Comparison of ENCODE assay signal across 8 mouse cellular contexts in the genomic region with DNA sequence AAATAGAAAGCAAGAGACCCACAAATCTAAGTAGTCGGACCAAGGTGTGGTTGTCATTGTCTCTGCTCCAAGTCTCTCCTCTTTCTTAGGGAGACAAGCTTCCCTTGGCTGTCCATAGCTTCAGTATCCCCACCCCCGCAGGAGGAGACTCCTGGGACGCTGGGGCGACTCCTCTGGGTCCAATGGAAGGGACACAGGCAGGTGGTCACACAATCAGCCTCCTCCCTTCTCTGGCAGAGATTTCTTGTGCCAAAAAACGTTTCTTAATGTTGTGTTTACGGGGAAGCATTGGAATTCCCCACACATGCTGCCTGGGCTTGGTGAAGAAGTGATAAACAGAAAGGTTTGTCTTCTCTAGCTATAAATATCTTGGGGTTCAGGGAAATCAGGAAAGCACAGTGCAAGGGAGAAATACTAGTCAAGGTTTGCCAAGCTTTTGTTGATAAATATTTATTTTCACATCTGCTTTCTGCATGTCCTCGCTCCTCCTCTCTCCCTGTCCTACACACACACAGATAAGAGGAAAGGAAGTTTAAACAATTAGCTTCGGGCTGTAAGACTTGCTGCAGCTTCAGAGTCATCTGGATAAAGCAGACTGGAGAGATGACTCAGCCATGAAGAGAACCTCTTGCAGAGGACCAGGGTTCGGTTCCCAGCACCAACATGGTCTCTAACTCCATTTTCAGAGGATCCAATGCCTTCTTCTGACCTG. TPM values are rescaled to one million over a fixed set of nuclear protein-coding genes. Genes with fewer than 3 reads are reported as not detected.
DNase-seq lines count a peak whose midpoint lies in the region; ATAC-seq and TF ChIP-seq lines count a peak whose summit lies in the region.

No protein-coding gene starts in this region.

- H3K4me3 ChIP-seq in heart, adult 2 months = peak overlapping the region; percentile 28
- H3K4me3 ChIP-seq in intestine, postnatal 0 days (ENCODE audit: low read depth, low read length) = no peak overlapping the region

- no peaks in the 10 kb centered on the region; the same call in 1 of the 2 replicates for H3K36me3 ChIP-seq in heart, adult 2 months (ENCODE audit: control insufficient read depth, insufficient read depth, low read length)
- no peaks in the 10 kb centered on the region for H3K36me3 ChIP-seq in intestine, postnatal 0 days (ENCODE audit: control insufficient read depth, insufficient read depth)

- TF ChIP-seq CTCF in heart, adult 2 months (IDR thresholded peaks at IDR 0.05) = no peak
- TF ChIP-seq CTCF in intestine, postnatal 0 days (IDR thresholded peaks at IDR 0.05; ENCODE audit: low read depth) = no peak

- H3K79me2 ChIP-seq in heart, adult 2 months (replicated peaks; ENCODE audit: control insufficient read depth, insufficient read depth, low read length) = no peaks in the 10 kb centered on the region

- no peaks in the 10 kb centered on the region for H3K27me3 ChIP-seq in heart, adult 2 months (ENCODE audit: control insufficient read depth, insufficient read depth, low read length)
- H3K27me3 ChIP-seq in intestine, postnatal 0 days (replicated peaks; ENCODE audit: control insufficient read depth, insufficient read depth, low read length) = no peaks in the 10 kb centered on the region

- H3K27ac ChIP-seq in heart, adult 2 months = peak overlapping the region; percentile 88
- peak overlapping the region; percentile 4; the same call in 1 of the 2 replicates for H3K27ac ChIP-seq in intestine, postnatal 0 days (ENCODE audit: low read depth, low read length)

- intact Hi-C loops in gastrocnemius, postnatal 14 days (cut with DNase I; ENCODE audit: low total_unique reads) = no loop called here
- intact Hi-C loops in heart, adult 2 months (cut with DNase I) = loop anchor here (1.0 to 5.0 kb wide), 10 partner anchors 11 to 286 kb away; no protein-coding TSS in a partner anchor

- peak; percentile 30; the same call in 1 of the 2 replicates for TF ChIP-seq POLR2A in heart, adult 2 months (IDR thresholded peaks at IDR 0.05; ENCODE audit: insufficient read depth, low read depth, low read length)

- no peaks in the 10 kb centered on the region for H3K9me3 ChIP-seq in intestine, postnatal 0 days (ENCODE audit: control insufficient read depth)

- 0 out of 2 replicates have a peak, but pooled peaks have one; percentile 7 for ATAC-seq in intestine, postnatal 0 days
- ATAC-seq in megakaryocyte-erythroid progenitor cell, adult 5-6 weeks (replicated peaks; ENCODE audit: low FRiP score, low TSS enrichment, poor library complexity, severe bottlenecking) = peak; percentile 34

- peak; percentile 28 for DNase-seq in gastrocnemius, postnatal 14 days
- no peak for DNase-seq in gastrocnemius, adult 18-20 months (ENCODE audit: low spot score)
- peak; percentile 70 to 75 for DNase-seq in heart, adult 2 months
- DNase-seq in right cerebral cortex, postnatal 4 days = no peak
- DNase-seq in spleen, postnatal 4 days (ENCODE audit: low spot score in 2 of 2) = no peak
- no peak for DNase-seq in layer of hippocampus, adult 9-11 months

- WGBS in heart, adult 2 months = 24% methylated on average over 9 of the region's 9 CpGs
- 34% methylated on average over 9 of the region's 9 CpGs for WGBS in intestine, postnatal 0 days

- TF ChIP-seq EP300 in heart, adult 2 months (IDR thresholded peaks at IDR 0.05; ENCODE audit: insufficient read depth, low read depth, low read length) = peak; percentile 44; the same call in 1 of the 2 replicates

- no peak overlapping the region for H3K9ac ChIP-seq in heart, adult 2 months (ENCODE audit: low read depth, low read length)
- no peak overlapping the region for H3K9ac ChIP-seq in intestine, postnatal 0 days (ENCODE audit: low read depth, low read length)

- H3K4me1 ChIP-seq in heart, adult 2 months (ENCODE audit: control insufficient read depth, insufficient read depth, low read length) = peaks cover 14% of the 10 kb centered on the region
- H3K4me1 ChIP-seq in intestine, postnatal 0 days (replicated peaks; ENCODE audit: control insufficient read depth, insufficient read depth, low read length) = no peaks in the 10 kb centered on the region

- peak overlapping the region; percentile 52 for H3K4me2 ChIP-seq in intestine, postnatal 0 days (replicated peaks; ENCODE audit: low read depth)

RNA-seq across cellular contexts. Expression of gene Gm5148, which starts 34.5 kb away (rescaled TPM):
- total RNA-seq in gastrocnemius, postnatal 14 days (2021) = under 1 TPM in 1 of 2 experiments, not detected in 1; 0.27 TPM
- under 1 TPM in 1 of 2 experiments, not detected in 1; 0.24 TPM for total RNA-seq in gastrocnemius, adult 18-20 months (2021)
- under 1 TPM in 1 of 2 experiments, not detected in 1; 0.25 TPM for total RNA-seq in heart, adult 2 months (2021)
- 0.44 and 0.57 TPM in 2 replicates for polyA plus RNA-seq in heart, adult 2 months (2012; rRNA removed)
- 4.5 and 5.7 TPM in 2 replicates for polyA plus RNA-seq in intestine, postnatal 0 days (2015; fragmentation: Nextera tagmentation; extraction: Ambion mirVana)
- 0.45 TPM in 1 of 2 replicates, not detected in the other for total RNA-seq in megakaryocyte-erythroid progenitor cell, adult 5-6 weeks (2014; fragmentation: Nextera tagmentation)
- total RNA-seq in megakaryocyte-erythroid progenitor cell, adult 5-6 weeks (2017) = 46.9 and 54.2 TPM in 2 replicates

Comparison
In these comparisons a context has a peak if more than half of its experiments do, and no peak if none do; other contexts are left out.
1. DNase-seq: peak in gastrocnemius, postnatal 14 days (single experiment) and heart, adult 2 months (2 of 2); none in gastrocnemius, adult 18-20 months (single experiment), right cerebral cortex, postnatal 4 days (single experiment), spleen, postnatal 4 days (0 of 2) and layer of hippocampus, adult 9-11 months (single experiment).